Mouse (Mus musculus) spleen, adult 12 weeks (tissue): ENCODE results near the gene Myo1e.

Source experiments
- DNase-seq: peaks from one replicate; pipeline ENCODE4 v3.0.0; 2022; ENCODE audit warnings: low spot score

Myo1e gene

GRCm38 (mm10) chr9:70223142-70223541 is 16.0 kb downstream of the Myo1e start:
- no peak for DNase-seq

- DNase-seq, result no peak
These were observed 16.9 kb downstream of the Myo1e start for GRCm38 (mm10) chr9:70224046-70224445.

- DNase-seq, result no peak
These were observed 19.2 kb downstream of the Myo1e start for GRCm38 (mm10) chr9:70226359-70226758.

GRCm38 (mm10) chr9:70229823-70230222 is 22.7 kb downstream of the Myo1e start:
- no peak for DNase-seq

- DNase-seq, result no peak
These were observed 25.2 kb downstream of the Myo1e start for GRCm38 (mm10) chr9:70232044-70233010.

GRCm38 (mm10) chr9:70237136-70237535 is 30.0 kb downstream of the Myo1e start:
- no peak for DNase-seq

- no peak for DNase-seq
These were observed 30.4 kb downstream of the Myo1e start for GRCm38 (mm10) chr9:70237561-70237960.

- no peak for DNase-seq
These were observed 31.2 kb downstream of the Myo1e start for GRCm38 (mm10) chr9:70238391-70238790.

- no peak for DNase-seq
These were observed 32.1 kb downstream of the Myo1e start for GRCm38 (mm10) chr9:70239229-70239628.

- DNase-seq, result no peak
These were observed 33.7 kb downstream of the Myo1e start for GRCm38 (mm10) chr9:70240703-70241410.

GRCm38 (mm10) chr9:70241411-70241961 is 34.3 kb downstream of the Myo1e start:
- DNase-seq, result no peak

GRCm38 (mm10) chr9:70242112-70242862 is 35.1 kb downstream of the Myo1e start:
- no peak for DNase-seq

GRCm38 (mm10) chr9:70243241-70243640 is 36.1 kb downstream of the Myo1e start:
- no peak for DNase-seq

GRCm38 (mm10) chr9:70243708-70244107 is 36.6 kb downstream of the Myo1e start:
- no peak for DNase-seq

- DNase-seq, result peak; percentile 15
These were observed 37.0 kb downstream of the Myo1e start for GRCm38 (mm10) chr9:70244115-70244514.

GRCm38 (mm10) chr9:70245040-70245439 is 37.9 kb downstream of the Myo1e start:
- DNase-seq, result no peak

GRCm38 (mm10) chr9:70246427-70246826 is 39.3 kb downstream of the Myo1e start:
- no peak for DNase-seq

- no peak for DNase-seq
These were observed 40.9 kb downstream of the Myo1e start for GRCm38 (mm10) chr9:70248046-70248445.

GRCm38 (mm10) chr9:70248826-70249225 is 41.7 kb downstream of the Myo1e start:
- DNase-seq, result no peak

- DNase-seq, result no peak
These were observed 42.9 kb downstream of the Myo1e start for GRCm38 (mm10) chr9:70249881-70250681.

GRCm38 (mm10) chr9:70251441-70251985 is 44.4 kb downstream of the Myo1e start:
- DNase-seq, result no peak
